Mouse (Mus musculus) spleen, adult 2 months (tissue): ENCODE measurements around the gene Lingo3. TPM values are rescaled to one million over a fixed set of nuclear protein-coding genes. Genes with fewer than 3 reads are reported as not detected.
A peak's percentile ranks its signal among the peaks of the same experiment; 100 is the strongest.

ENCODE experiments used
- DNase-seq, 2 experiments: peaks; one replicate each; pipeline versions ENCODE4 v3.0.0 to v3.0.0-alpha.2; 2012 to 2021; ENCODE audit warnings: low spot score in 2 of 2, low read depth in 1 of 2
- H3K27ac ChIP-seq: fragments of 200-500 bp; 2 replicates; pipeline ENCODE4 v1.5.1; 2012; ENCODE audit warnings: low read length, inconsistent platforms; ENCODE audit not compliant: insufficient read depth
- H3K27me3 ChIP-seq: fragments of 200-500 bp; 2 replicates; pipeline ENCODE4 v1.6.1; 2012; ENCODE audit warnings: mild to moderate bottlenecking, moderate library complexity, low read length, inconsistent platforms; ENCODE audit not compliant: control insufficient read depth, insufficient read depth
- H3K36me3 ChIP-seq: fragments of 200-500 bp; 2 replicates; pipeline ENCODE4 v1.6.1; 2012; ENCODE audit warnings: mild to moderate bottlenecking, low read length, inconsistent platforms; ENCODE audit not compliant: control insufficient read depth, insufficient read depth
- H3K4me1 ChIP-seq: fragments of 200-500 bp; 2 replicates; pipeline ENCODE4 v1.6.1; 2011; ENCODE audit warnings: inconsistent platforms; ENCODE audit not compliant: control insufficient read depth, insufficient read depth, insufficient read length
- H3K4me3 ChIP-seq: fragments of 200-500 bp; 2 replicates; pipeline ENCODE4 v1.5.1; 2011; ENCODE audit warnings: mild to moderate bottlenecking, inconsistent platforms; ENCODE audit not compliant: insufficient read depth, insufficient read length; ENCODE audit errors: extremely low read depth
- CTCF ChIP-seq: fragments of 200-500 bp; IDR thresholded peaks from 2 replicates; pipeline ENCODE4 v1.5.1; 2011; ENCODE audit warnings: mild to moderate bottlenecking, inconsistent platforms; ENCODE audit not compliant: insufficient read depth, insufficient read length, insufficient replicate concordance; ENCODE audit errors: extremely low read depth
- POLR2A ChIP-seq: fragments of 200-500 bp; IDR thresholded peaks from 2 replicates; pipeline ENCODE4 v1.6.1; 2011; ENCODE audit warnings: low read depth, low read length, inconsistent platforms
- WGBS: fragments of 180-500 bp; shearing (Covaris S2); methylation state at CpG from one replicate; pipeline ENCODE4 v1.1.7; 2018; 5-methylcytosine and 5-hydroxymethylcytosine counted together
- polyA plus RNA-seq: library from polyadenylated mRNA; depleted of rRNA; stranded (reverse); fragments of >200 nt; gene quantifications from 2 replicates; pipeline ENCODE4 v1.2.3, GENCODE M21; 2012

Gene Lingo3
- polyA plus RNA-seq, 1 experiment = 0.02 TPM

GRCm38 (mm10) chr10:80807057-80807627, 36.7 kb downstream of the Lingo3 start:
- Histone ChIP-seq H3K27me3 (peaks cover 14% of the 10 kb centered on the region), H3K4me3 (peak overlapping the region; percentile 49), H3K27ac (no peak overlapping the region), H3K36me3 (peaks cover 27% of the 10 kb centered on the region), H3K4me1 (peaks cover 10% of the 10 kb centered on the region)
- DNase-seq = peak in 1 of 2 experiments; percentile 55
- TF ChIP-seq CTCF = no peak
- TF ChIP-seq POLR2A = no peak
- 2% methylated on average over 42 of the region's 58 CpGs for WGBS

GRCm38 (mm10) chr10:80806341-80807056, 37.3 kb downstream of the Lingo3 start:
- H3K27me3 ChIP-seq = peaks cover 14% of the 10 kb centered on the region
- peaks cover 29% of the 10 kb centered on the region for H3K36me3 ChIP-seq
- 67% methylated on average over 34 of the region's 34 CpGs for WGBS
- peaks cover 10% of the 10 kb centered on the region for H3K4me1 ChIP-seq
- no peak for DNase-seq
- peak overlapping the region; percentile 49; the same call in 1 of the 2 replicates for H3K4me3 ChIP-seq
- TF ChIP-seq POLR2A (no peak), CTCF (no peak)
- no peak overlapping the region for H3K27ac ChIP-seq

- WGBS = 11% methylated on average over 3 of the region's 3 CpGs
- peaks cover 14% of the 10 kb centered on the region for H3K27me3 ChIP-seq
Measured at GRCm38 (mm10) chr10:80805925-80806324, 37.9 kb downstream of the Lingo3 start.

GRCm38 (mm10) chr10:80805322-80805721, 38.5 kb downstream of the Lingo3 start:
- 93% methylated on average over 5 of the region's 5 CpGs for WGBS
- Histone ChIP-seq H3K4me3 (no peak overlapping the region), H3K36me3 (peaks cover 33% of the 10 kb centered on the region), H3K27ac (no peak overlapping the region), H3K4me1 (peaks cover 11% of the 10 kb centered on the region), H3K27me3 (peaks cover 14% of the 10 kb centered on the region)
- TF ChIP-seq CTCF = no peak
- TF ChIP-seq POLR2A = no peak
- no peak for DNase-seq

More at GRCm38 (mm10) chr10:80805925-80806324, 37.9 kb downstream of the Lingo3 start:
- Histone ChIP-seq H3K4me3 (no peak overlapping the region), H3K4me1 (peaks cover 10% of the 10 kb centered on the region), H3K36me3 (peaks cover 33% of the 10 kb centered on the region), H3K27ac (no peak overlapping the region)
- DNase-seq = peak in 1 of 2 experiments; percentile 66
- no peak for TF ChIP-seq POLR2A
- peak; percentile 64; the same call in 1 of the 2 replicates for TF ChIP-seq CTCF

- peaks cover 12% of the 10 kb centered on the region for H3K27me3 ChIP-seq
- H3K27ac ChIP-seq = no peak within 1 kb of the TSS
- H3K4me1 ChIP-seq = peaks cover 13% of the 10 kb centered on the region
- H3K36me3 ChIP-seq = peaks cover 33% of the 10 kb centered on the region
- WGBS = 87% methylated on average over 6 of the region's 6 CpGs
- no peak within 1 kb of the TSS for H3K4me3 ChIP-seq
- DNase-seq = no peak
- TF ChIP-seq POLR2A = no peak
- TF ChIP-seq CTCF = no peak
Measured at GRCm38 (mm10) chr10:80804916-80805315, 38.9 kb downstream of the Lingo3 start, which contains the start of gene Amh. TSS of gene Amh (plus strand) at chr10:80805243.

GRCm38 (mm10) chr10:80804340-80804739, 39.5 kb downstream of the Lingo3 start:
- Histone ChIP-seq H3K36me3 (peaks cover 33% of the 10 kb centered on the region), H3K4me3 (no peak overlapping the region), H3K27ac (no peak overlapping the region), H3K4me1 (peaks cover 13% of the 10 kb centered on the region), H3K27me3 (peaks cover 11% of the 10 kb centered on the region)
- WGBS = 100% methylated on average over 2 of the region's 2 CpGs
- TF ChIP-seq CTCF (no peak), POLR2A (no peak)
- no peak for DNase-seq
